Mouse (Mus musculus): ENCODE results near the gene Zg16. TPM values are rescaled to one million over a fixed set of nuclear protein-coding genes. Genes with fewer than 3 reads are reported as not detected.

The Zg16 gene
- polyA plus RNA-seq, 1 experiment from 2014 or later = not detected

DNA sequence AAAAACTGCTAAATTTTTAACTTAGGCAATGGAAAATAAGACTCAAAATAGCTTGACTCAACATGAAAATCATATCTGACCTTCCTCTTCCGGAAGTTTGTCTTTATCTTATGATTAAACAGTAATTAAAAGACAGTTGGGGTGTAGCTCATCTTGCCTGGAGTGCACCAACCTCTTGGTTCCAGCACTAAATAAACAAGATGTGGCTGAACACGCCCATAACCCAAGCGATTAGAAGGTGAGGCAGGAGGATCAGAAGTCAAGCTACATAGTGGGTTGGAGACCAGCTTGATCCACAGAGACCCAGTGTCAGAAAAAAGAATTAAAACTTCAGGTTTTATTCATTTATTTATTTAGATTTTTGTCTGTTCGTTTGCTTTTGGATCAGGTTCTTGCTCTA is 3.4 kb downstream of the Zg16 start:
- no peak for ATAC-seq (ENCODE audit: low FRiP score, low read depth)
- WGBS = 85% methylated on average over 4 of the region's 4 CpGs

DNA sequence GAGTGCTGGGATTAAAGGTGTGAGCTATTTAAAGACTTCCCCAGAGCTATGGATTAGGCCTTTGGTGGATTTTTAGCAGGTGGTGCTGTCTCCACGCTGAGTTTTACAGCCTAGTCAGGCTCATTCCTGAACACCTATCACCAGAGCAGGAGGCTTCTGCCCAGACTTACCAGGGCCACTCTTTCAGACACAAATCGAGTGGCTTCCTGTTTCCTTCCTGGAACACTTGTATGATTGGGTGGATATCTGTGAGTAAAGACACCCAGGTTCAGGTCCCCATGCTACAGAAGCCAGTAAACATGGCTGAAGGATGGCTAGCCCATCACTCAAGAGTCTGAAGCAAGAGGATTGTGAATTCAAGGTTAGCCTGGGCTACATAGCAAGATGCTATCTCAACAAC is 4.1 kb downstream of the Zg16 start:
- Histone ChIP-seq H3K4me2 (replicated peaks) (no peak overlapping the region), H3K4me1 (no peaks in the 10 kb centered on the region), H3K27me3 (replicated peaks) (no peaks in the 10 kb centered on the region), H3K4me3 (no peak overlapping the region), H3K36me3 (no peaks in the 10 kb centered on the region), H3K27ac (no peak overlapping the region), H3K9ac (no peak overlapping the region), H3K9me3 (no peaks in the 10 kb centered on the region)
- no peak for ATAC-seq (ENCODE audit: low FRiP score, low read depth)
- WGBS = 55% methylated on average over 2 of the region's 2 CpGs

More for the DNA sequence above, 3.4 kb downstream of the Zg16 start:
- no peak overlapping the region for H3K4me2 ChIP-seq (replicated peaks)
- H3K27me3 ChIP-seq (replicated peaks) = no peaks in the 10 kb centered on the region
- no peak overlapping the region for H3K9ac ChIP-seq
- peaks cover under 1% of the 10 kb centered on the region; the same call in 1 of the 2 replicates for H3K4me1 ChIP-seq
- H3K4me3 ChIP-seq = no peak overlapping the region
- H3K9me3 ChIP-seq = no peaks in the 10 kb centered on the region
- H3K27ac ChIP-seq = no peak overlapping the region
- H3K36me3 ChIP-seq = no peaks in the 10 kb centered on the region

DNA sequence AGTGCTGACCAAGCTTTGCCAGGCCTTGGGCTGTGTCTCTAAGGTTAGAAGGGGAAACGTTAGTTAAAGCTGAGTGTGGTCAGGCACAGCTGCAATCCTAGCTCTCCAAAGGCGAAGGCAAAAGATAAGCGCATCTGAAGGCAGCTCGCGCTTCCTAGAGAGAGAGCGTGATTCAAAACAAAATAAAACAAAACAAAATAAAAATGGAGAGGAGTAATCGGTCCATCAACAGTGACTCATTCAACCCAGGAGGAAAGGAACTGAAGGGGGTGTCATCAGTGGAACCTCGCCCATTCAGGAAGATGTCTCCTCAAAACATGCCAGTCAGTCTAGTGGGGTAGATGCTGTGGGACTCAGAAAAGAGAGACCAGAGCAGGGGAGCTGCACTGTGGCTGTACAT is 4.9 kb downstream of the Zg16 start:
- Histone ChIP-seq H3K9ac (no peak overlapping the region), H3K9me3 (no peaks in the 10 kb centered on the region), H3K27ac (no peak overlapping the region), H3K27me3 (replicated peaks) (no peaks in the 10 kb centered on the region), H3K4me3 (no peak overlapping the region), H3K4me1 (no peaks in the 10 kb centered on the region), H3K4me2 (replicated peaks) (no peak overlapping the region), H3K36me3 (no peaks in the 10 kb centered on the region)
- WGBS = 88% methylated on average over 8 of the region's 8 CpGs
- no peak for ATAC-seq (ENCODE audit: low FRiP score, low read depth)

DNA sequence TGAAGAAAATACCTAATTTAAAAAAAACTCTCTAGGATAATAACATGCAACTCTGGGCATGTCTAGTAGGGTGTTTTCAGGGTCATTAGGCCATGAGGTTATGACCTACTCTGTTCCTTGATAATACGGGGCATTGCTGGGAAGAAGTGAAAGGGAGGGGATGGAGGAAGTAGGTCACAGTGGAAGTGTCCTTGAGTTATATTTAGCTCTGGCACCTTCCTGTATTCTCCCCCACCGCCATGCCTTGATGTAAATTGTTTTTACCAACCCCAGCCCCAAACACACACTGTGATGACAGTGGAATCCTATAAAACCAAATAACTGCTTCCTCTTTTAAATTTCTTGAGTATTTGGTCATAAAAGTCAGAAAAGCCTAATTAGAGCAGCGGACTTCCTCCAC is 7.1 kb downstream of the Zg16 start:
- H3K4me3 ChIP-seq = no peak overlapping the region
- no peaks in the 10 kb centered on the region for H3K4me1 ChIP-seq
- H3K9me3 ChIP-seq = no peaks in the 10 kb centered on the region
- 67% methylated on average over 3 of the region's 3 CpGs for WGBS
- H3K4me2 ChIP-seq (replicated peaks) = no peak overlapping the region
- H3K27me3 ChIP-seq (replicated peaks) = no peaks in the 10 kb centered on the region
- no peak for ATAC-seq (ENCODE audit: low FRiP score, low read depth)
- H3K9ac ChIP-seq = no peak overlapping the region
- no peak overlapping the region for H3K27ac ChIP-seq
- no peaks in the 10 kb centered on the region for H3K36me3 ChIP-seq

DNA sequence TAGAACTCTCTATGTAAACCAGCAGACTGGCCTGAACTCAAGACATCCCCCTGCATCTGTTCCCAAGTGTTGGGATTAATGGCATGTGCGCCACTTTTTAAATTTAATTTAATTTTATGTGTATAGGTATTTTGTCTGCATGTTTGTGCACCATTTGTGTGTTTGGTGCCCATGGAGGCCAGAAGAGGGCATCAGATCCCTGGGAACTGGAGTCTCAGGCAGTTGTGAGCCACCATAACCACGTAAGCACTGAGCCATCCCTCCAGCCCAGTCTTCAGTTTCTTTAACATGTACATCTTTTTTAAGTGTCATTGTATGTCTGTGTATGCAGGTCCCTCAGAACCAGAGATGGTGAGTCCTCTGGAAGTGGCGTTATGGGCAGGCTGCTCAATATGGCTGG is 9.4 kb downstream of the Zg16 start:
- 86% methylated on average over 3 of the region's 3 CpGs for WGBS
- no peaks in the 10 kb centered on the region for H3K36me3 ChIP-seq
- no peaks in the 10 kb centered on the region for H3K27me3 ChIP-seq (replicated peaks)
- H3K4me2 ChIP-seq (replicated peaks) = no peak overlapping the region
- no peak overlapping the region for H3K4me3 ChIP-seq
- no peak for ATAC-seq (ENCODE audit: low FRiP score, low read depth)
- H3K4me1 ChIP-seq = no peaks in the 10 kb centered on the region
- H3K9me3 ChIP-seq = no peaks in the 10 kb centered on the region
- no peak overlapping the region for H3K9ac ChIP-seq
- H3K27ac ChIP-seq = no peak overlapping the region

DNA sequence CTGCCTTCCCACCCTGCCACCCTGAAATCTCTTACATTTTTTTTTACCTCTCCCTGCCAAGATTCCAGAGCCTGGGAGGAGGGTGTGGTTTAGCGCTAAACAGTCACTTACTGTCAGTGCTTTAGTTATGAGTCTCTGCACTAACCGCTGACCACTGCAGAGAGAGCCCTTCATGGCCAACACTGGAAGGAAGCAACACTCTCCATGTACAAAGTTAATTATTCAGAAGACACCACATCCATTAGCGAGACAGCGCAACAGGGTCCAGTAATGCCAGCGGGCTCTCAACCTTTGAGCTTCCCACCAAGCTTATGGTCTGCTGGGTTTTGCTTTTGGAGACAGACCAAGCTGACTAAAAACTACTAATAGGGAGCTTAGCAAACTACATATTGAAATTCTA is 10.9 kb downstream of the Zg16 start:
- H3K4me3 ChIP-seq = no peak overlapping the region
- no peak for ATAC-seq (ENCODE audit: low FRiP score, low read depth)
- H3K27ac ChIP-seq = no peak overlapping the region
- WGBS = 90% methylated on average over 5 of the region's 5 CpGs
- no peak overlapping the region for H3K4me2 ChIP-seq (replicated peaks)
- no peaks in the 10 kb centered on the region for H3K4me1 ChIP-seq
- H3K27me3 ChIP-seq (replicated peaks) = no peaks in the 10 kb centered on the region
- no peaks in the 10 kb centered on the region for H3K36me3 ChIP-seq
- H3K9ac ChIP-seq = no peak overlapping the region
- no peaks in the 10 kb centered on the region for H3K9me3 ChIP-seq

DNA sequence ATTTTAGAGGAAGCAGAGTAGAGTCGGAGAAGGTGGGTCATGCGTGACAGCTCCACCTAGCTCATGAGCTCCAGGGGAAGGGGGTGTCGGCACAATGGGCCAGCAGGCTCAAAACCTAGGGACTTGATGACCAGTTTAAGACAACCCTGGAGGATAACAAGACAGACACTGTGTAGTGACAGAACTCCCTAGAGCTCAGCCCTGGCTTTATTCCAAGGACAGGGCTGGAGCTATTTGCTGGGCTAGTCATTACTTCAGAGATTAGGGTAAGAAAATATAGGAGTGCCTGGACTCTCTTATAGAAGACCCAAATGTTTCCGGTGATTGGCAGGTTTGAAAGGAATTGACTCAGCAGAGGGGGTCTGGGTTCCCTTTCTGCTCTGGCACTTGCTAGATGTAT is 13.9 kb downstream of the Zg16 start:
- WGBS = 81% methylated on average over 4 of the region's 4 CpGs
- no peak for ATAC-seq (ENCODE audit: low FRiP score, low read depth)

DNA sequence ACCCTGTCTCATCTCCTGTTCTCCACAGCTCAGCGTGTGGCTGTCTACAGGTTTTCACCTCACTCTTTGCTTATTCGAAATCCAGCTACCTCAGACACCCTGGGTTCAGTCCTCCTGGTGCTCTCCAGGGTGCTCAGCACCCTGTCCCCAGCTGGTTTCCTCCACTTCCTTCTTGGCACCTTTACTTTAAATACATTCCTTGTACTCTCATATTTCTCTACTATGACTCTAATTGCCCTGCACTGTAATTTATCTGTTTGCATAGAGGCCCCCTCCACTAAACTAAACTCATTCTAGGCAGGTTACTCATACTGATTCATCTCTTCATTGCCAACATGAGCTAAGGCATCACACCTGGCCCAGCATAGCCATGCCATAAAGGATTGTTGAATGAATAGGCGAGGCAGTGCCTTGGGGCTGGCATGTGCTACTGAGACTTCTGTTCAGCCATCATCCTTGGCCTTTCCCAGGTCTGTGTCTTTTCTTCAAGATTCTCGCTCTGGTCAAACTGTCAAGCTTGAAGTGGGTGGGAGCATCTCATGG is 16.2 kb downstream of the Zg16 start:
- H3K4me2 ChIP-seq (replicated peaks) = no peak overlapping the region
- H3K9me3 ChIP-seq = no peaks in the 10 kb centered on the region
- H3K4me1 ChIP-seq = no peaks in the 10 kb centered on the region
- 70% methylated on average over 4 of the region's 4 CpGs for WGBS
- H3K9ac ChIP-seq = no peak overlapping the region
- H3K4me3 ChIP-seq = no peak overlapping the region
- H3K27ac ChIP-seq = no peak overlapping the region
- no peak for ATAC-seq (ENCODE audit: low FRiP score, low read depth)
- H3K27me3 ChIP-seq (replicated peaks) = no peaks in the 10 kb centered on the region
- H3K36me3 ChIP-seq = no peaks in the 10 kb centered on the region

More for the DNA sequence above, 13.9 kb downstream of the Zg16 start:
- Histone ChIP-seq H3K4me2 (replicated peaks) (no peak overlapping the region), H3K27ac (no peak overlapping the region), H3K36me3 (no peaks in the 10 kb centered on the region), H3K4me1 (no peaks in the 10 kb centered on the region), H3K27me3 (replicated peaks) (no peaks in the 10 kb centered on the region), H3K4me3 (no peak overlapping the region), H3K9me3 (no peaks in the 10 kb centered on the region), H3K9ac (no peak overlapping the region)

DNA sequence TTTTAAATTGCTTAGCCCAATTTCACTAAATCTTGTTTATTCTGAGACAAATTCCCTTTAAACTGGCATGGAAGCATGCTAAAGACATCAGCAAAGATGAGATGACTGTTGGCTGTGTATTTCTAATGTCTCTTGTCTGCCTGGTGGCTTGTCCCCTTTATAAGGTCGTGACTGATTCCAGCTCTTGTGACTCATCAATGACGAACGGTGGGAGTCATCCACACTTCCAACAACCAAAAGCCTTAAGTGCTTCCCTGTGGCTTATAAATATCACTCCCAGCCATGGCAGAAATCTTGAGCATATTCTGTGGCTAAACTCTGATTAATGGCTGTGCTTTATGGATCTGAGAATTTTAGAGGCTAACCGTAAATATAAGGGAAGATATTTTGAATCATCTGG is 20.8 kb downstream of the Zg16 start:
- 79% methylated on average over 4 of the region's 4 CpGs for WGBS
- no peak overlapping the region for H3K4me2 ChIP-seq (replicated peaks)
- H3K9ac ChIP-seq = no peak overlapping the region
- no peaks in the 10 kb centered on the region for H3K27me3 ChIP-seq (replicated peaks)
- H3K36me3 ChIP-seq = no peaks in the 10 kb centered on the region
- no peak for ATAC-seq (ENCODE audit: low FRiP score, low read depth)
- no peaks in the 10 kb centered on the region for H3K4me1 ChIP-seq
- no peak overlapping the region for H3K4me3 ChIP-seq
- no peak overlapping the region for H3K27ac ChIP-seq
- no peaks in the 10 kb centered on the region for H3K9me3 ChIP-seq

DNA sequence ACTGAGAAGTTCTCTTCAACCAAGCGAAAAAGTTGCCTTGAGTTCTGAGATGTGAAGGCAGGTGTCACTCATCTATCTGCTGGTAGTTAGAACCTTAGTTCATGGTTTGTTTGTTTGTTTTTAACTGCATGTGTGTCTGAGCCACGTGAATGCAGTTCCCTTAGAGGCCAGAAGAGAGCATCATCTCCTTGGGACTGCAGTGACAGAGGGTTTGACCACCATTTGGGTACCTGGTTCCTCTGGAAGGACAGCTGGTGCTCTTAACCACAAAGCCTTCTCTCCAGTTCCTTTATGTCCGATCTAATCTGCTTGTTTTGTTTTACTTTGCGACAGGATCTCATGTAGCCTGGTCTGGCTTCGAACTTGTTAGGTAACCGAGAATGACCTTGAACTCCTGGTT is 21.6 kb downstream of the Zg16 start:
- H3K4me3 ChIP-seq = no peak overlapping the region
- no peaks in the 10 kb centered on the region for H3K9me3 ChIP-seq
- WGBS = 90% methylated on average over 6 of the region's 6 CpGs
- no peaks in the 10 kb centered on the region for H3K4me1 ChIP-seq
- H3K9ac ChIP-seq = no peak overlapping the region
- H3K27ac ChIP-seq = no peak overlapping the region
- no peaks in the 10 kb centered on the region for H3K27me3 ChIP-seq (replicated peaks)
- ATAC-seq (ENCODE audit: low FRiP score, low read depth) = no peak
- H3K4me2 ChIP-seq (replicated peaks) = no peak overlapping the region
- no peaks in the 10 kb centered on the region for H3K36me3 ChIP-seq

DNA sequence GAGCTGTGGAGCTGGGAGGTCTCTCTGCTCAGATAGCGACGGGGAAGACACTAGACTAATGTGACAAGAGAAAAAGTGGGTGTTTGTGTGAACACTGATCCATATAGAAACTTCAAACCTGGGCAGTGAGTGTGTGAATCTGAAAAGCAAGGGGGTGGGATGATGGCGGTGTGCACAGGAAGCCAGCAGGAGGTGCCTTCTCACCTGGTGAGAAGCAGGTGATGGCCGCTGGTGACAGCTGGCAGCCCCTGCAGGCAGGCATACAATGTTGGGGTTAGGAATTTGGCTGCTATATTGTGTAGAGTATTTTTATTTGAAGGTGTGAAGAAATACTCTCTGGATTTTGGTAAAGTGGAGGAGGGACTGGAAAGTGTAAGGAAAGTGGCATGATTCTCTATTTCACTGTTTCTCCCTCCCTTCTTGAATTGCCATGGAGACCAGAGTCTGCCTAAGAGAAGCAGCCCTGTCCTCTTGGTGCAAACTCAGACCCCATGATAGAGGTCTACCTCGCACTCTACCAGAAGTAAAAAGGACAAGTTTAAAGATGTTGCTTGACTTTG is 32.0 kb downstream of the Zg16 start:
- no peaks in the 10 kb centered on the region for H3K4me1 ChIP-seq
- WGBS = 76% methylated on average over 5 of the region's 5 CpGs
- no peak for ATAC-seq (ENCODE audit: low FRiP score, low read depth)
- no peaks in the 10 kb centered on the region for H3K27me3 ChIP-seq (replicated peaks)
- no peak overlapping the region for H3K4me2 ChIP-seq (replicated peaks)
- no peaks in the 10 kb centered on the region for H3K36me3 ChIP-seq
- H3K27ac ChIP-seq = no peak overlapping the region
- no peak overlapping the region for H3K9ac ChIP-seq
- no peak overlapping the region for H3K4me3 ChIP-seq
- H3K9me3 ChIP-seq = no peaks in the 10 kb centered on the region

DNA sequence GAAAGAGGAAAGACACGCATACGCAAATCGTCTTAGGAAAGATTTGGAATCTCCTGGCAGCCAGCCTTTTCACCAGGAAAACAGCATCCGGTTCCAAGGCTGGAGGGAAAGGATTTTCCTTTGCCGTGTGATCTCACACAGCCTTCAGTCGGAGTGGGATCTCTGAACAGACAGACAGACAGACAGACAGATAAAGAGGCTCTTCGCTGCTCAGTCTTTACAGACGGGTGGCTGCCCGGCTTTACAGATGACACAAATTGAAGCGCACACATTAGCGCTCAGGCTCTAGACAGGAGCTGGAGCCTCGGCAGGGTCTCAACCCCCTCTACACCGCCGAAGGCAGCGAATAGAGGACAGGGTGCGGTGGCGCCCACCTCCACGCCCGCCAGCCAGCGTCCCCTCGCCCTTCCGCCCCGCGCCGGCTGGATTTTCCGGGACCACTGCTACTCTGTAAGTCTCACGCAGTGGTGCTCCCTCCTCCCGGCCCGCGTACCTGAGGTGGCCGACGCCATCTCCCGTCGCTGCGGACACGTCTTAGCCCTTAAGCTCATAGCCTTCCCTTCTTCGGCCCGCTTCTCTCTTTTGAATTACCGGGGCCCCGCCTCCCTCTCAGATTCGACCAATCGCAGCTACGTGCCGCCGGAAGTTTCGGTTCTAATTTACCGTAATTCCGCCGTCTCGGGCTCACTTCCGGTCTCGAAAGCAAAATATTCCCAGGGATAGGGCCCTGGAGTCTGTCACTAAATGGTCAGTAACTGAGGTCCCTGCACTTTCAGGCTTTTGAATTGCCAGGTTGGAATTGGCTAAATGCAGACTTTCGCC is 45.1 kb downstream of the Zg16 start, which contains the start of gene Kif22:
Gene Kif22 (minus strand): TSS at position 621 of the 822 bp plus-strand sequence.
- Histone ChIP-seq H3K36me3 (0 out of 2 replicates have a peak, but pooled peaks cover 6% of the 10 kb centered on the region), H3K9ac (peak within 1 kb of the TSS; percentile 68), H3K9me3 (no peaks in the 10 kb centered on the region), H3K4me3 (peak within 1 kb of the TSS; percentile 73), H3K27ac (no peak within 1 kb of the TSS), H3K4me1 (peaks cover 14% of the 10 kb centered on the region), H3K27me3 (replicated peaks) (no peaks in the 10 kb centered on the region), H3K4me2 (replicated peaks) (peak within 1 kb of the TSS; percentile 70)
- WGBS = under 1% methylated on average over 53 of the region's 53 CpGs
- peak; percentile 48; the same call in 1 of the 2 replicates for ATAC-seq (ENCODE audit: low FRiP score, low read depth)

All from neural tube, embryonic 12.5 days (tissue).